Mouse (Mus musculus) MEL (cell line): ENCODE measurements at regions not wholly inside any gene's neighbourhood (a gene's known extent, or its start where the extent isn't known, plus 50 kb on each side); places are given as distances from the start of the nearest gene placed in this dataset.

Experiments
- DNase-seq: peaks from one replicate; pipeline ENCODE4 v3.0.0; 2011; ENCODE audit warnings: low read depth, low spot score
- H3K27ac ChIP-seq: 2 replicates; pipeline ENCODE4 v1.5.1; 2012; ENCODE audit warnings: low read depth, mild to moderate bottlenecking, control low read depth, low read length, moderate library complexity; ENCODE audit not compliant: control insufficient read depth
- H3K27me3 ChIP-seq, 2 experiments: fragments of 150-350 bp in 1 of 2; sonication (generic) in 1 of 2; 2 replicates each; pipeline ENCODE4 v1.6.1; 2012; ENCODE audit warnings: low read length in 2 of 2, mild to moderate bottlenecking in 2 of 2, improper control_type of control experiment in 1 of 2, moderate library complexity in 1 of 2; ENCODE audit not compliant: insufficient read depth in 2 of 2, control insufficient read depth in 1 of 2
- H3K36me3 ChIP-seq, 2 experiments: 2 replicates each; pipeline ENCODE4 v1.6.1; 2012 to 2014; ENCODE audit warnings: low read length in 2 of 2, improper control_type of control experiment in 1 of 2, inconsistent platforms in 1 of 2, mild to moderate bottlenecking in 1 of 2; ENCODE audit not compliant: insufficient read depth in 2 of 2, control insufficient read depth in 1 of 2
- H3K4me1 ChIP-seq, 2 experiments: fragments of 150-350 bp in 1 of 2; sonication (generic) in 1 of 2; 2 replicates each; pipeline ENCODE4 v1.6.1; 2012; ENCODE audit warnings: low read length in 2 of 2, improper control_type of control experiment in 1 of 2, mild to moderate bottlenecking in 1 of 2; ENCODE audit not compliant: insufficient read depth in 2 of 2, control insufficient read depth in 1 of 2
- H3K4me3 ChIP-seq, 2 experiments: fragments of 150-350 bp in 1 of 2; sonication (generic) in 1 of 2; 2 replicates each; pipeline ENCODE4 v1.5.1; 2012; ENCODE audit warnings: low read depth in 2 of 2, low read length in 2 of 2, mild to moderate bottlenecking in 2 of 2, moderate library complexity in 2 of 2, control low read depth in 1 of 2, improper control_type of control experiment in 1 of 2; ENCODE audit not compliant: control insufficient read depth in 1 of 2, insufficient read depth in 1 of 2
- H3K79me2 ChIP-seq: 2 replicates; pipeline ENCODE4 v1.6.1; 2012; ENCODE audit warnings: mild to moderate bottlenecking, low read length, moderate library complexity; ENCODE audit not compliant: control insufficient read depth, poor library complexity, insufficient read depth
- H3K9ac ChIP-seq: 2 replicates; pipeline ENCODE4 v1.6.1; 2012; ENCODE audit warnings: low read depth, mild to moderate bottlenecking, control low read depth, low read length, moderate library complexity; ENCODE audit not compliant: control insufficient read depth, poor library complexity, severe bottlenecking
- H3K9me3 ChIP-seq: fragments of 150-350 bp; sonication (generic); replicated peaks from 2 replicates; pipeline ENCODE4 v1.6.1; 2012; ENCODE audit warnings: mild to moderate bottlenecking, low read length, improper control_type of control experiment, moderate library complexity; ENCODE audit not compliant: insufficient read depth
- BHLHE40 ChIP-seq: IDR thresholded peaks from 2 replicates; pipeline ENCODE4 v1.6.1; 2012; ENCODE audit warnings: low read depth, mild to moderate bottlenecking, inconsistent platforms, low read length, improper control_type of control experiment, borderline replicate concordance
- CTCF ChIP-seq, 3 experiments: IDR thresholded peaks in 2 of 3; conservative IDR thresholded peaks in 1 of 3; 2 replicates each; pipeline ENCODE4 v1.5.1; 2011 to 2012; ENCODE audit warnings: low read length in 3 of 3, low read depth in 2 of 3, mild to moderate bottlenecking in 2 of 3, improper control_type of control experiment in 1 of 3, inconsistent platforms in 1 of 3, mixed read lengths in 1 of 3, moderate library complexity in 1 of 3; ENCODE audit not compliant: control insufficient read depth in 1 of 3, insufficient read depth in 1 of 3, poor library complexity in 1 of 3, severe bottlenecking in 1 of 3
- E2F4 ChIP-seq: IDR thresholded peaks from 2 replicates; pipeline ENCODE4 v1.6.1; 2011; ENCODE audit warnings: low read depth, low read length, improper control_type of control experiment, borderline replicate concordance
- ELF1 ChIP-seq: IDR thresholded peaks from 2 replicates; pipeline ENCODE4 v1.6.1; 2014; ENCODE audit warnings: low read depth, mild to moderate bottlenecking, inconsistent platforms, low read length, improper control_type of control experiment, moderate library complexity
- GATA1 ChIP-seq: IDR thresholded peaks from 2 replicates; pipeline ENCODE4 v1.6.1; 2011; ENCODE audit warnings: low read depth, low read length, improper control_type of control experiment
- HCFC1 ChIP-seq: IDR thresholded peaks from 2 replicates; pipeline ENCODE4 v1.6.1; 2012; ENCODE audit warnings: low read depth, mild to moderate bottlenecking, inconsistent platforms, low read length, improper control_type of control experiment, moderate library complexity
- KAT2A ChIP-seq: conservative IDR thresholded peaks from 2 replicates; pipeline ENCODE4 v1.6.1; 2012; ENCODE audit warnings: low read depth, low read length, improper control_type of control experiment, inconsistent platforms
- MEF2A ChIP-seq: IDR thresholded peaks from 2 replicates; pipeline ENCODE4 v1.6.1; 2014; ENCODE audit warnings: low read depth, mild to moderate bottlenecking, inconsistent platforms, low read length, improper control_type of control experiment; ENCODE audit not compliant: poor library complexity, insufficient replicate concordance, severe bottlenecking; ENCODE audit errors: extremely low read depth
- MYB ChIP-seq: IDR thresholded peaks from 2 replicates; pipeline ENCODE4 v1.6.1; 2011; ENCODE audit warnings: mild to moderate bottlenecking, low read depth, low read length, improper control_type of control experiment
- MYC ChIP-seq: IDR thresholded peaks from 2 replicates; pipeline ENCODE4 v1.6.1; 2011; ENCODE audit warnings: low read depth, mild to moderate bottlenecking, low read length, improper control_type of control experiment, moderate library complexity
- NELFE ChIP-seq: IDR thresholded peaks from 2 replicates; pipeline ENCODE4 v1.6.1; 2011; ENCODE audit warnings: low read depth, low read length, improper control_type of control experiment
- NRF1 ChIP-seq: IDR thresholded peaks from 2 replicates; pipeline ENCODE4 v1.6.1; 2014; ENCODE audit warnings: low read depth, mild to moderate bottlenecking, inconsistent platforms, low read length, improper control_type of control experiment, moderate library complexity; ENCODE audit not compliant: poor library complexity, insufficient read depth, severe bottlenecking
- POLR2A ChIP-seq, 2 experiments: IDR thresholded peaks; 2 replicates each; pipeline ENCODE4 v1.6.1; 2011 to 2012; ENCODE audit warnings: low read length in 2 of 2, mild to moderate bottlenecking in 2 of 2, control low read depth in 1 of 2, improper control_type of control experiment in 1 of 2, low read depth in 1 of 2, moderate library complexity in 1 of 2; ENCODE audit not compliant: control insufficient read depth in 1 of 2, insufficient read depth in 1 of 2, poor library complexity in 1 of 2
- POLR2AphosphoS2 ChIP-seq: IDR thresholded peaks from 2 replicates; pipeline ENCODE4 v1.6.1; 2011; ENCODE audit warnings: low read length, improper control_type of control experiment
- POLR2AphosphoS5 ChIP-seq: IDR thresholded peaks from 2 replicates; pipeline ENCODE4 v1.6.1; 2012; ENCODE audit warnings: low read depth, borderline replicate concordance, mild to moderate bottlenecking, inconsistent platforms, low read length, moderate library complexity, mixed read lengths
- RAD21 ChIP-seq: IDR thresholded peaks from 2 replicates; pipeline ENCODE4 v1.6.1; 2011; ENCODE audit warnings: mild to moderate bottlenecking, low read depth, low read length, improper control_type of control experiment
- RCOR1 ChIP-seq: IDR thresholded peaks from 2 replicates; pipeline ENCODE4 v1.6.1; 2012; ENCODE audit warnings: low read depth, mild to moderate bottlenecking, inconsistent platforms, low read length, improper control_type of control experiment
- SIN3A ChIP-seq: IDR thresholded peaks from 2 replicates; pipeline ENCODE4 v1.6.1; 2012; ENCODE audit warnings: low read length, improper control_type of control experiment, inconsistent platforms
- SMC3 ChIP-seq: IDR thresholded peaks from 2 replicates; pipeline ENCODE4 v1.6.1; 2011; ENCODE audit warnings: low read depth, low read length, improper control_type of control experiment
- TBP ChIP-seq: IDR thresholded peaks from 2 replicates; pipeline ENCODE4 v1.8.0; 2011; ENCODE audit warnings: low read depth, low read length, improper control_type of control experiment
- TCF12 ChIP-seq: IDR thresholded peaks from 2 replicates; pipeline ENCODE4 v1.6.1; 2014; ENCODE audit warnings: low read depth, mild to moderate bottlenecking, inconsistent platforms, low read length, improper control_type of control experiment, moderate library complexity
- UBTF ChIP-seq: IDR thresholded peaks from 2 replicates; pipeline ENCODE4 v1.6.1; 2012; ENCODE audit warnings: low read depth, mild to moderate bottlenecking, inconsistent platforms, low read length, improper control_type of control experiment, moderate library complexity, borderline replicate concordance; ENCODE audit not compliant: insufficient read depth
- USF1 ChIP-seq: IDR thresholded peaks from 2 replicates; pipeline ENCODE4 v1.6.1; 2014; ENCODE audit warnings: low read depth, mild to moderate bottlenecking, inconsistent platforms, low read length, improper control_type of control experiment, moderate library complexity
- ZKSCAN1 ChIP-seq: IDR thresholded peaks from 2 replicates; pipeline ENCODE4 v1.6.1; 2012; ENCODE audit warnings: low read depth, mild to moderate bottlenecking, inconsistent platforms, low read length, improper control_type of control experiment, moderate library complexity
- ZMIZ1 ChIP-seq: IDR thresholded peaks from 2 replicates; pipeline ENCODE4 v1.6.1; 2012; ENCODE audit warnings: low read depth, mild to moderate bottlenecking, inconsistent platforms, low read length, improper control_type of control experiment, moderate library complexity
- ZNF384 ChIP-seq: IDR thresholded peaks from 2 replicates; pipeline ENCODE4 v1.6.1; 2012; ENCODE audit warnings: low read depth, mild to moderate bottlenecking, inconsistent platforms, low read length, improper control_type of control experiment

DNA sequence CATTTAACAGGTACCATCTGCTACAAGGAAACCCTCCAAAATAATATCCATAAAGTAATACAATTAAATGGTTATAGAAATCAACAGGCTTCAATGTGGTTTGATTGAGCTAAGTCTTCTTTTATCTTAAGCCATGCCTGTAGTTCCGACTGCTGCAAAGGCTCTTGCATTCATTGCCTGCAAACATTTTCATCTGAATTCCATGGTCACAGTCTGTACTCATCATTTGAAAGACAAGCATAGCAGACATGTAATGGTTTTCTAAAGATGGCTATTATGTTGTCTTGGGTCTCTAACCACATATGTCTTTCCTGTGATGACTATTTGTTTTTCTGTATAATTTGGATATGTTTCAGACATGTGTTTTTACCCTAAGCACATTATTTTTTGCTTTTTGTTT, 677.9 kb downstream of the Hace1 start:
- H3K79me2 ChIP-seq: no peaks in the 10 kb centered on the region
- TF ChIP-seq USF1: no peak
- no peak for TF ChIP-seq NELFE
- TF ChIP-seq ELF1: no peak
- TF ChIP-seq MEF2A: no peak
- no peak for TF ChIP-seq SIN3A
- TF ChIP-seq POLR2AphosphoS2: no peak
- TF ChIP-seq TBP: no peak
- TF ChIP-seq BHLHE40: no peak
- TF ChIP-seq POLR2A (IDR thresholded peaks at IDR 0.05; ENCODE audit: control insufficient read depth in 1 of 2, insufficient read depth in 1 of 2, low read depth in 1 of 2, low read length in 2 of 2, poor library complexity in 1 of 2): no peak
- TF ChIP-seq SMC3: no peak
- no peak for TF ChIP-seq NRF1
- no peak for TF ChIP-seq HCFC1
- no peak for TF ChIP-seq ZNF384
- no peak for TF ChIP-seq GATA1
- no peak for TF ChIP-seq POLR2AphosphoS5
- TF ChIP-seq RAD21: no peak
- TF ChIP-seq RCOR1: no peak
- TF ChIP-seq CTCF (IDR thresholded peaks at IDR 0.05 in 2 of 3, conservative IDR thresholded peaks at IDR 0.05 in 1 of 3; ENCODE audit: control insufficient read depth in 1 of 3, insufficient read depth in 1 of 3, low read depth in 2 of 3, low read length in 3 of 3, poor library complexity in 1 of 3, severe bottlenecking in 1 of 3): no peak
- no peak for TF ChIP-seq KAT2A
- no peak for TF ChIP-seq MYB
- TF ChIP-seq, all 39 proteins: peak for 0
- Histone ChIP-seq H3K27me3 (no peaks in the 10 kb centered on the region), H3K27ac (no peak overlapping the region), H3K36me3 (no peaks in the 10 kb centered on the region), H3K9me3 (no peaks in the 10 kb centered on the region), H3K9ac (no peak overlapping the region), H3K4me1 (no peaks in the 10 kb centered on the region), H3K4me3 (no peak overlapping the region)
- no peak for DNase-seq

DNA sequence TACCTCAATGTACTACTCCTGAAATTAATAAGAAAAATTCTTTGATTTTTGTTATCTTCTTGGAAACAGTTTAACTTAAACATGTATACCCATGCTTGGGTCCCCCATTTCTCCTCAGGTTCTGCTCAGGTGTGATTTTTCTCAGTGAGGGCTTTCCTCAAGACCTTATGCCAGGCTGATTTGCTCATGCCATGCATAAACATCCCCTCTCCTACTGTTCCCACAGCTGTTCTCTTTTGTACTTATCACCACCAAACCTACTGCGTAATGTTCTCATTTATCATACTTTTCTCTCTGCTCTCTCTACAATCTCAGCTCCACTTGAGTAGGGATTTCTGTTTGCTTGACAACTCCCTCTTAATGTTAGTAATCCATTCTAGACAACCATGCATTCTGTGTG, 692.1 kb downstream of the Hace1 start:
- TF ChIP-seq KAT2A: no peak
- TF ChIP-seq MYB: no peak
- TF ChIP-seq TCF12: no peak
- TF ChIP-seq E2F4: no peak
- TF ChIP-seq ZKSCAN1: no peak
- TF ChIP-seq MYC: no peak
- TF ChIP-seq GATA1: no peak
- no peak for TF ChIP-seq ZMIZ1
- no peak for TF ChIP-seq UBTF
- TF ChIP-seq MEF2A: no peak
- TF ChIP-seq, all 39 proteins: peak for 0
- Histone ChIP-seq H3K9me3 (no peaks in the 10 kb centered on the region), H3K4me1 (no peaks in the 10 kb centered on the region), H3K27me3 (no peaks in the 10 kb centered on the region), H3K79me2 (no peaks in the 10 kb centered on the region), H3K36me3 (no peaks in the 10 kb centered on the region), H3K27ac (no peak overlapping the region), H3K9ac (no peak overlapping the region), H3K4me3 (no peak overlapping the region)
- no peak for DNase-seq
